Mouse (Mus musculus) left cerebral cortex, adult 9 months (tissue): ENCODE data around the gene Tent5a.

Experiments
- DNase-seq, 2 experiments: peaks; one replicate each; pipeline ENCODE4 v3.0.0; 2022; ENCODE audit warnings: low spot score in 2 of 2

Tent5a gene

GRCm38 (mm10) chr9:85316122-85316521 lies 11.0 kb downstream of the Tent5a start:
- no peak for DNase-seq

DNA sequence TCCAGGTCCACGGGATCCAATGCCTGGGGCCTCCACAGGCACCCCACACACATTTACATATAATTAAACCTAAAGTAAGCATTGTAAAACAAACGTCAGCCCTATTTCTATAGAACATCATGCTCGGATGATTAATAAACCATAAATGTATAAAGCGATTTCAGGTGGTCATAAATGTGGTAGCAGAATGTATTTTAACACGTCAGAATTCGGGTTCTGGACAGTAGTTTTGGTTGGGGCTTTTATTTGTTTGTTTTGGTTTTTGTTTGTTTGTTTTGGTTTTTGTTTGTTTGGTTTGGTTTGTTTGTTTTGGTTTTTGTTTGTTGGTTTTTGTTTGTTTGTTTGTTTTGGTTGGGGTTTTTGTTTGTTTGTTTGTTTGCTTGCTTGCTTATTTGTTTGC lies 14.7 kb downstream of the Tent5a start, which contains the start of gene Gm11114:
Gene Gm11114 (plus strand): TSS at position 301 of the 400 bp plus-strand sequence.
- DNase-seq = no peak

- no peak for DNase-seq
Observed at GRCm38 (mm10) chr9:85303378-85303777, 23.8 kb downstream of the Tent5a start.

DNA sequence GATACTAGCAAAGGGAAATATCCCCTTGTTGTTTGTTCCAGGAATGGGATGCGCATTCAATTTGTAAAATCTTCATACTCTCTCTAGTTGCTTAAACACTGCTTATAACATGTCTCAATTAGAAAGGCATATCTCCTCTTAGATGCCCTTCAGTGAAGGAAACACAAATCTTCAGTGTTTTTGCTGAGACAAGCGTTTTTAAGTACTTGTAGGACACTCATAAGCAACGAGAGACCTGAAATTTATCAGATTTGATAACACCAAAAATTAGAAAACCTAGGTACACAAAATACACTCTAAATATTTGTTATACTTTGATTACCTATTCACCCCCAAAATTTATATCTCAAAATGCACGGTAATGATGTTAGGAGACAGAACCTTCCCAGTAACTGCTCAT lies 24.3 kb downstream of the Tent5a start:
- DNase-seq = no peak

GRCm38 (mm10) chr9:85274114-85274513 lies 53.0 kb downstream of the Tent5a start:
- no peak for DNase-seq
